Mouse (Mus musculus) liver, embryonic 12.5 days (tissue): ENCODE results near the gene Gm11127. TPM values are rescaled to one million over a fixed set of nuclear protein-coding genes. Genes with fewer than 3 reads are reported as not detected.
"Not testable (repeated sequence)": the region's sequence is repeated elsewhere in the genome, so short reads cannot be mapped to it uniquely, and the experiment has no call there.

Experiments used
- ATAC-seq: fragments of 200-750 bp; cut with Nextera tagmentation; 2 replicates; pipeline ENCODE4 v1.8.0; 2017; ENCODE audit warnings: moderate number of reproducible peaks, mild to moderate bottlenecking, moderate library complexity
- H3K27ac ChIP-seq: fragments of 300-500 bp; sonication (generic); 2 replicates; pipeline ENCODE4 v1.5.1; 2016; ENCODE audit warnings: mild to moderate bottlenecking
- H3K27me3 ChIP-seq: fragments of 300-500 bp; sonication (generic); replicated peaks from 2 replicates; pipeline ENCODE4 v1.6.1; 2016; ENCODE audit warnings: mild to moderate bottlenecking, moderate library complexity
- H3K36me3 ChIP-seq: fragments of 300-500 bp; sonication (generic); 2 replicates; pipeline ENCODE4 v1.6.1; 2016; ENCODE audit warnings: mild to moderate bottlenecking, moderate library complexity
- H3K4me1 ChIP-seq: fragments of 300-500 bp; sonication (generic); 2 replicates; pipeline ENCODE4 v1.6.1; 2016
- H3K4me2 ChIP-seq: fragments of 300-500 bp; sonication (generic); 2 replicates; pipeline ENCODE4 v1.6.1; 2016; ENCODE audit warnings: mild to moderate bottlenecking, moderate library complexity
- H3K4me3 ChIP-seq: fragments of 300-500 bp; sonication (generic); 2 replicates; pipeline ENCODE4 v1.5.1; 2016; ENCODE audit warnings: mild to moderate bottlenecking, moderate library complexity
- H3K9ac ChIP-seq: fragments of 300-500 bp; sonication (generic); 2 replicates; pipeline ENCODE4 v1.6.1; 2016; ENCODE audit warnings: mild to moderate bottlenecking, moderate library complexity
- H3K9me3 ChIP-seq: fragments of 300-500 bp; sonication (generic); replicated peaks from 2 replicates; pipeline ENCODE4 v1.6.1; 2016; ENCODE audit warnings: mild to moderate bottlenecking, moderate library complexity
- WGBS: fragments of 180-500 bp; shearing (Covaris S2); methylation state at CpG from one replicate; pipeline ENCODE4 v1.1.7; 2016; ENCODE audit not compliant: insufficient replicate concordance; 5-methylcytosine and 5-hydroxymethylcytosine counted together
- polyA plus RNA-seq: library from polyadenylated mRNA; unstranded; fragments of >200 nt; fragmentation: Nextera tagmentation; extraction: Ambion mirVana; gene quantifications from 2 replicates; pipeline ENCODE4 v1.2.1, GENCODE M21; 2016

Gm11127 gene
- polyA plus RNA-seq, 1 experiment from 2014 or later = not detected

DNA sequence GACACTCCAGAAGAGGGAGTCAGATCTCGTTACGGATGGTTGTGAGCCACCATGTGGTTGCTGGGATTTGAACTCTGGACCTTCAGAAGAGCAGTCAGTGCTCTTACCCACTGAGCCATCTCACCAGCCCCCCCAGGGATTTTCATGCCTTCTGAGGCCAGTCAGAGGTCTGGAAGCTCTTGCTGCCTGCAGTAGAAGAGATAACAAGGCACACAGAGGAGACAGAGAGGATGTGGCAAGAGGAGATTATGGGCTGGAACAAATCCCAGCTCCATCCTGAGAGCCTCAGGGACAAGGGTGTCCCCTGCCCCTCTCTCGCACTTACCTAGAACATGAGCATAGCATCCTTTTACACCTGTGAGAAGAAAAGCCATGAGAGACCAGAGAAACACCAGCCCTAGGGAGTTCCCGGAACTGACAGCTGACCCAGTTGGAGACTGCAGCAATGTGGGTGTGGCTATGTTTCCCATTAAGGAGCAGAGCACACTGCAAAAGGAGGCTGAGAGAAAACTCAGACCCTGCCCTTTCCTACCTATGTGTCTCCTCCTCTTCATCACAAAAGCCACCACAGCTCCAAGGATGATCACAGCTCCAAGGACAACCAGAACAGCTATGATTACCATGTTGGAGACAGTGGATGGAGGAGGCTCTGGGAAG lies 28.0 kb downstream of the Gm11127 start:
- ATAC-seq = peak; percentile 56
- H3K9me3 ChIP-seq, H3K9ac ChIP-seq, H3K36me3 ChIP-seq, H3K4me3 ChIP-seq, H3K27me3 ChIP-seq: not testable (repeated sequence)
- Histone ChIP-seq H3K27ac (peak overlapping the region; percentile 22; the same call in 1 of the 2 replicates), H3K4me2 (peak overlapping the region; percentile 31), H3K4me1 (peaks cover 34% of the 10 kb centered on the region)
- 70% methylated on average over 4 of the region's 4 CpGs for WGBS

DNA sequence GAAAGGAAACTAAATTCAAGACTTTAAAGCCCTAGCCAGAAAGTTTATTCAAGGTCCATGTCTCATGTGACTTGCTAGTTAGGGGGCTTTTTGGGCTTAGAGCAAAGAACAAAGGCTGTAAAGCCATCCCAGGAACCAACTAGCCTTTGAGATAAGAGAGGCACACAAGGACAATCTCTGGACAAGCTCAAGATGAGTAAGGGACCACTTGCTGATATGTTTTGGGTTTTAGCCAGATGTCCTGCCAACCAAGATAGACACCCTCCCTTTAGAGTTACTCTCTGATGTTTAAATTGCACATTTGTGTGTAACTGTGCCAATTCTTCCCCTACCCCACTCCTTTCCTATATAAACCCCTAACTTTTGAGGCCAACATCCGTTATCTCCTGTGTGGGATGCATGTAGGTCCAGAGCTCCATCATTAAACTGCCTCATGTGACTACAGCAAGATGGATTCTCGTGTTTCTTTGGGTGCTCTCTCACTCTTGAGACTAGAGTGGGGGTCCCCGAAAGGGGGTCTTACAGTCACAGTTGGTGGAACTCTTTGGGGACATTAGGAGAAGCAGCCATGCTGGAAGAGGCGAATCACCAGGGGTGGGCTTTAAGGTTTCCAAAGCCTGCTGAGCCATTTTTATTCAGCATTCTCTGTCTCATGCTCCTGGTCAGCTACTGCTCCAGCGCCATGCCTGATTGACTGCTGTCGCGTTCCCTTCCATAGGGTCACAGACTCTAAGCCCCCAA lies 29.1 kb downstream of the Gm11127 start:
- no peak overlapping the region for H3K4me3 ChIP-seq
- H3K9ac ChIP-seq = no peak overlapping the region
- no peak overlapping the region for H3K27ac ChIP-seq
- peaks cover 45% of the 10 kb centered on the region for H3K4me1 ChIP-seq
- no peaks in the 10 kb centered on the region for H3K9me3 ChIP-seq
- no peaks in the 10 kb centered on the region for H3K36me3 ChIP-seq
- WGBS = 74% methylated on average over 7 of the region's 7 CpGs
- no peak for ATAC-seq
- no peaks in the 10 kb centered on the region for H3K27me3 ChIP-seq
- H3K4me2 ChIP-seq = no peak overlapping the region

DNA sequence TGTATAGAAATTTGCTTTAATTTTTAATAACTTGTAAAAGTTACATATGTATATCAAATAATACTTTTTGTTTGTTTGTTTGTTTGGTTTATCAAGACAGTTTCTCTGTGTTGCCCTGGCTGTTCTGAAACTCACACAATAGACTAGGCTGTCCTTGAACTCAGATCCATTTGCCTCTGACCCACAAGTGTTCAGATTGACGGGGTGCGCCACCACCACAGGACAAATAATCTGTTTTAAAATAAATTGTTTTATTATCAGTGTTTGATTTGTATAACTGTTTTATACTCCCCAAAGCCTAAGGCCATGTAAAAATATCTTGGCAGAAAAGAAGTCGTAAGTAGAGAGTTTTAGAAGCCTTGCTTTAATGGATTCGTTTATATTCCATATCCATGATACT lies 30.5 kb downstream of the Gm11127 start:
- H3K4me1 ChIP-seq = peaks cover 58% of the 10 kb centered on the region
- H3K36me3 ChIP-seq = no peaks in the 10 kb centered on the region
- WGBS = 79% methylated on average over 4 of the region's 4 CpGs
- H3K9me3 ChIP-seq = no peaks in the 10 kb centered on the region
- H3K27me3 ChIP-seq = no peaks in the 10 kb centered on the region
- no peak overlapping the region for H3K9ac ChIP-seq
- no peak overlapping the region for H3K4me2 ChIP-seq
- no peak overlapping the region for H3K4me3 ChIP-seq
- no peak for ATAC-seq
- no peak overlapping the region for H3K27ac ChIP-seq

DNA sequence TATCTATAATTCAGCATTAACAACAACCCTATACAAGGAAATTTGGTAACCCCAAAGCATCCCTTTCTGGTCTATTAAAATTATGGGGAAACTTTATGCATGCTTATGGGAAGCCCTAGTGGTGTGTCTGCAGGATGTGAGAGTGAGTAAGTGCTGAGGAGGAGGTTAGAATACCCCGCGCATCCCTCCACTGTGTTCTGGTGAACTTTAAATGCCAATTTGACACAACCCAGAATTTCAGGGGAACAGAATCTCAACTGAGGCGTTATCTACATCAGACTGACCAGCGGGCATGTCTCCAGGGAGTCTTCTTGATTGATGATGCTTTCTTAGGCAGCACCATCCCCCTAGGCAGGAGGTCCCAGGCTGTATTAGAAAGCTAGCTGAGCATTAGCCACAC lies 32.3 kb downstream of the Gm11127 start:
- no peaks in the 10 kb centered on the region for H3K9me3 ChIP-seq
- no peak overlapping the region for H3K4me2 ChIP-seq
- no peak overlapping the region for H3K9ac ChIP-seq
- H3K27me3 ChIP-seq = no peaks in the 10 kb centered on the region
- peaks cover 58% of the 10 kb centered on the region for H3K4me1 ChIP-seq
- no peak for ATAC-seq
- no peak overlapping the region for H3K4me3 ChIP-seq
- peaks cover 3% of the 10 kb centered on the region; the same call in 1 of the 2 replicates for H3K36me3 ChIP-seq
- 62% methylated on average over 4 of the region's 4 CpGs for WGBS
- no peak overlapping the region for H3K27ac ChIP-seq

DNA sequence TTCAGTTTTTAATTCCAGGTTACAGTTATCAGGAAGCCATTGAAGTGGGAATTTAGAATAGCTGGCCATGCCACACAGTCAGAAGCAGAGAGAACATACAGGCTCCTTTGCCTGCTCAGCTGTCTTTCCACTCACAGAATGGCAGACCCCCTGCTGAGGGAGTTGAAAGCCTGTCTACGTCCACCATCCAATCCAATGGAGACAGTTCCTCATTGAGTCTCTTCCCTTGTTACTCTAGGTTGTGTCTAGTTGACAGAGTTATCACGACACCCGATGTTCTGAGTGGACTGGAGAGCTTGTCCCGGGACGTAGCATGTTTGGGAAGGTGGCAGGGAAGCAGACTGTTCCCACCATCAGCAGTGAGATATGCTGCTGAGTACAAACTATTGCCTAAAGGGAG lies 33.0 kb downstream of the Gm11127 start:
- peaks cover 59% of the 10 kb centered on the region for H3K4me1 ChIP-seq

DNA sequence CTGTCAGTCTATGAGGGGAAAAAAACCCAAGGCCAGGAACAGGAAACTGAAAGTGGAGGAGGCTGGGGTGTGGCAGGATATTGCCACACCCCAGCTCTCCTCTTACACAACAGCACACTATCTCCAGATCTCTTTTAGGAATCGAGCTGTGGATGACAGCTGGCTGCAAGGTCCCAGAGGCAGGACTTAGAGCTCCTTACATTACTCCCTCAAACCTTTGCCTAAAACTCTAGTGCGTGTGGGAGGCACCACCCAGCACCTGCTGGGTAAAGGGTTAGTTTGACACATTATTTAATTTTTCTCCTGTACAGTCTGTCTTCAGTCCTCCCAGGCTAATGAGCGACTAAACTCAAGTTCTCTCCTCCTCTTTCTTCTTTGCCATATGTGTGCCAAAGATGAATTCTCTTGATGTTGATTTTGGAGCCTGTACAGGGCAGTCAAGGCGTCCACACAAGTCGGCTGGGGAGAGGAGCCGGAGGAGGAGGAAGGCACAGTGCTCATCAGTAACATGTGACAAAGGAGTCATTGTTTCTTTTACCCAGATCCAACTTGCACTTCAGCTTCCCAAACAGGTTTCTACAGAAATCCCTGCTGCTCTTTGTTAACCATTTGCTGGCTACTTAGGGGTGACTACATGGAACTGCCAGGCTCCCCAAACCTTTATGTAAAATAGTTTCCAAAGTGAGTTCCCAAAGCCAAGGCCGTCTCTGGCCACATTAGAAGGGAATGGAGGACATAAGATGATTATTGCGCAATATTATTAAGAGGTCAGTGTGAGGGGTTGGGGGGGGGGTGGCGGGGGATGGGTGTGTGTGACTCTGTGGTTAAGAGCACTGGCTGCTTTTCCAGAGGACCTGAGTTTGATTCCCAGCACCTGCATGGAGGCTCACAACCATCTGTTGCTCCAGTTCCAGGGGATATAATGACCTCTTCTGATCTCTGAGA lies 34.2 kb downstream of the Gm11127 start:
- H3K27me3 ChIP-seq = no peaks in the 10 kb centered on the region
- H3K36me3 ChIP-seq = peaks cover 3% of the 10 kb centered on the region; the same call in 1 of the 2 replicates
- H3K9ac ChIP-seq = no peak overlapping the region
- H3K27ac ChIP-seq = peak overlapping the region; percentile 57
- no peak overlapping the region for H3K4me3 ChIP-seq
- H3K4me1 ChIP-seq = peaks cover 60% of the 10 kb centered on the region
- H3K4me2 ChIP-seq = peak overlapping the region; percentile 29
- ATAC-seq = peak; percentile 46; the same call in 1 of the 2 replicates
- H3K9me3 ChIP-seq = no peaks in the 10 kb centered on the region
- WGBS = 57% methylated on average over 9 of the region's 9 CpGs

More for the DNA sequence above, 33.0 kb downstream of the Gm11127 start:
- no peak for ATAC-seq
- Histone ChIP-seq H3K27me3 (no peaks in the 10 kb centered on the region), H3K4me2 (no peak overlapping the region), H3K27ac (no peak overlapping the region), H3K36me3 (peaks cover 3% of the 10 kb centered on the region; the same call in 1 of the 2 replicates), H3K9me3 (no peaks in the 10 kb centered on the region), H3K9ac (no peak overlapping the region), H3K4me3 (no peak overlapping the region)
- WGBS = 65% methylated on average over 5 of the region's 5 CpGs

DNA sequence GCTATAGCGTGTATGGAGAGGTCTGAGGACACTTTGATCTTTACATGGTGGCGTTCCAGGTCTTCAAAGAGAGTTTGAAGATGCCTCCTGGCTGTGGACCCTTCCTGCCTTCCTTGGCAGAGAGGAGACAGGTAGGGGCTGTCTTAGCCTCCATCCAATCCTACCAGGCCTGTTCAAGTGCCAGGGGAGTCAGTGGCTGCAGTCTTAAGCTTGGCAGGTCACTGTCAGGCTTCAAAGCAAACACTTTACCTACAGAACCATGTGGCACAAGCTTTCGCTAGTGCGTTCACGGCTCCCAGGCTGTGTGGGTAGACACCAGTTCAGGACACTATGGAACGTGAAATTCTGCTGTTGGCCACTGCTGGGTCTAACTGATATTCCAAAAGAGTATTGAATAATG lies 35.2 kb downstream of the Gm11127 start:
- ATAC-seq = no peak
- peaks cover 66% of the 10 kb centered on the region for H3K4me1 ChIP-seq
- WGBS = 87% methylated on average over 6 of the region's 6 CpGs
- H3K27ac ChIP-seq = no peak overlapping the region
- no peak overlapping the region for H3K4me2 ChIP-seq
- H3K4me3 ChIP-seq = no peak overlapping the region
- peaks cover 3% of the 10 kb centered on the region; the same call in 1 of the 2 replicates for H3K36me3 ChIP-seq
- no peaks in the 10 kb centered on the region for H3K9me3 ChIP-seq
- H3K9ac ChIP-seq = no peak overlapping the region
- H3K27me3 ChIP-seq = no peaks in the 10 kb centered on the region

DNA sequence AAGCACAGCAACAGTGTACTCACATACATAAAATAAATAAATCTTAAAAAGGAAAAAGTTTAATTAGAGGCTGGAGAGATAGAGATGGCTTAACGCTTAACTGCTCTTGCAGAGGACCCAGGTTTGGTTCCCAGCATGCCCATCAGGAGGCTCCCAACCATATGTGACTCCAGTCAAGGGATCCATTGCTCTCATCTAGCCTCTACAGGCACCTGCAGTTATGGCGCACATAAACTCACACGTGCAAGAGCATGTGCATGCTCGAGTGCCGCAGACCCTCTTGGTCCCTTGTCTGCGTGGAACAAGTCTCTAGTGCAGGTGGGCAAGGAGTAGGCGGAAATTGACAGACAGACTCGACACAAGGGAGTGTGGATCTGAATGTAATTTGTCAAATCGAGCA lies 36.1 kb downstream of the Gm11127 start:
- Histone ChIP-seq H3K27ac (no peak overlapping the region), H3K9me3 (no peaks in the 10 kb centered on the region), H3K27me3 (no peaks in the 10 kb centered on the region), H3K4me2 (no peak overlapping the region), H3K4me3 (no peak overlapping the region), H3K4me1 (peaks cover 74% of the 10 kb centered on the region), H3K9ac (no peak overlapping the region), H3K36me3 (peaks cover 10% of the 10 kb centered on the region)
- ATAC-seq = no peak
- 81% methylated on average over 9 of the region's 9 CpGs for WGBS

DNA sequence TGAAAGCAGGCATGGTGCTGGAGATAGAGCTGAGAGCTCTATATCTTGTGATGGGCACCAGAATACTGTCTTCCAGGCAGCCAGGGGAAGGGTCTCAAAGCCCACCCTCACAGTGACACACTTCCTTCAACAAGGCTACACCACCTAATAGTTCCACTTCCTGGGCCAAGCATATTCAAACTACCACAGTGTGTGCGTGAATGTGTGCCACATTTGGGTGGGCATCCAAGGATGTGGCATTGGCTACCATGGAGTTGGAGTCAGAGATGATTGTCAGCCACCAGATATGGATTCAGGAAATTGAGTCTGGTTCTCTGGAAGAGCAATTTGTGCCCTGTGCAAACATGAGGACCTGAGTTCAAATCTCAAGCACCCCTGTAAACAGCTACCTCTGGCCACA lies 36.9 kb downstream of the Gm11127 start:
- no peaks in the 10 kb centered on the region for H3K9me3 ChIP-seq
- peaks cover 18% of the 10 kb centered on the region for H3K36me3 ChIP-seq
- H3K4me3 ChIP-seq = peak overlapping the region; percentile 58
- H3K9ac ChIP-seq = peak overlapping the region; percentile 63
- peak overlapping the region; percentile 71 for H3K4me2 ChIP-seq
- 0 out of 2 replicates have a peak, but pooled peaks have one; percentile 23 for ATAC-seq
- H3K27me3 ChIP-seq = no peaks in the 10 kb centered on the region
- 76% methylated on average over 1 of the region's 1 CpGs for WGBS
- H3K27ac ChIP-seq = peak overlapping the region; percentile 91
- peaks cover 78% of the 10 kb centered on the region for H3K4me1 ChIP-seq

DNA sequence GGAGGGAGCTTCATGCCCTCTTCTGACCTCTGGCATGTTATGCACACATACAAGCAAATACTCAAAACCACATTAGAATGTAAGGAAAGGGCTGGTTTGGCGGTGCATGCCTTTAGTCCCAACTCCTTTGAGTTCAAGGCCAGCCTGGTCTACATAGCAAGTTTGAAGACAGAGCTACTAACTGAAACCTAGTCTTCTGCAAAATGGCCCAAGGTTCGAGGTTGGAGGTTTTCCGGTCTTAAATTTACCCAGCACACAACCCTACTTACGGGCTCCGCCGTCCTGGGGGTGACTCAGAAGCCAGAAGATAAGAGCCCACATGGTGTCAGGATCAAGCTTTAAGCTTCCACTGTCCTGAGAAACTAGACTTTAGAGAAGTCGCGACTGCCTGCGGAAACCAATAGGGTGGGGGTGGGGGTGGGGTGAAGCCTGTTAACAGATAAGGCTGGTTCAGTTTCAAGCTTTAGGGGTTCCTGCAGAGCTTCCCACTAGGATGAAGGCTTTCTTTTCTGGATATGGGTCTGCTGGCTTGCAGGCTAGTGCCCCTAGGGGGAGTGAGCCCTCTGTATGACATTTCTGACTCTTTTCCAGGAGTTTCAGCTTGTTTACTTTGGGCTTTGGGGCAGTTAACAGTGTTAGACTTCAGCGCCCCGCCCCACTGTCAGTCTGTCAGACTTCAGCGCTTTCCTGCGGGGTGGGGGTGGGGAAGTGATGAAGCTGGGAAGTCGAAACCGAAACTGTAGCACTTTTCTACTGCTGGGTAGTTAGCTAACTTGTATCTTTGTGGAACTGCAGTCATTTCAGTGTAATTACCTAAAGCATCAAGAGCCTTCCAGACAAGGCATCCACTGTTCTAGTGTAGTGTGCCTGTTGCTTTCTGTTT lies 37.7 kb downstream of the Gm11127 start, which contains the start of gene H2-T24:
Gene H2-T24, minus strand, starts transcription at position 370 of the 883 bp plus-strand sequence.
- ATAC-seq = peak; percentile 86
- H3K27me3 ChIP-seq = no peaks in the 10 kb centered on the region
- 14% methylated on average over 15 of the region's 15 CpGs for WGBS
- H3K36me3 ChIP-seq = peaks cover 27% of the 10 kb centered on the region
- peak within 1 kb of the TSS; percentile 91 for H3K27ac ChIP-seq
- no peaks in the 10 kb centered on the region for H3K9me3 ChIP-seq
- peak within 1 kb of the TSS; percentile 58 for H3K4me3 ChIP-seq
- H3K4me2 ChIP-seq = peak within 1 kb of the TSS; percentile 71
- H3K4me1 ChIP-seq = peaks cover 84% of the 10 kb centered on the region
- H3K9ac ChIP-seq = peak within 1 kb of the TSS; percentile 63

DNA sequence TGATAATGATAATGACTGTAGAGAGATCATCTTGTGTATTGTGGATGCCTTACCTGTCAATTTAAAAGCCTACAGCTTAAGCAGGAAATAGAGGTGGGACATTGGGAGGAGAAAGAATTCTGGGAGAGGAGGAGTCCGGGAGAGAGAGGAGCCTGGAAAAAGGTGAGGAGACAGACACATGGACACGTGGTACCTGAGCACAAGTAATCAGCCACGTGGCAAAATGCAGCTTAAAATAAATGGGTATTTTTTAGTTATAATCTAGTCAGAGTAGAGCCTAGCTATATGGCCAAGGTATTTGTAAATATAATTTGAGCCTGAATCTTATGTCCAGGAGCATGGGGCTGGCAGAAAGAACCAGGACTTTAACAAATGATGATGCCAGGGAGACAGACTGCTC lies 38.7 kb downstream of the Gm11127 start:
- Histone ChIP-seq H3K9ac (peak overlapping the region; percentile 63), H3K4me2 (peak overlapping the region; percentile 71), H3K4me1 (peaks cover 78% of the 10 kb centered on the region), H3K27me3 (no peaks in the 10 kb centered on the region), H3K27ac (peak overlapping the region; percentile 91), H3K4me3 (peak overlapping the region; percentile 58), H3K36me3 (peaks cover 36% of the 10 kb centered on the region), H3K9me3 (no peaks in the 10 kb centered on the region)
- no peak for ATAC-seq
- 66% methylated on average over 3 of the region's 3 CpGs for WGBS
